Mouse (Mus musculus) liver, postnatal 0 days (tissue): ENCODE data around the gene Pepd. TPM values are rescaled to one million over a fixed set of nuclear protein-coding genes. Genes with fewer than 3 reads are reported as not detected.

Experiments
- ATAC-seq: fragments of 200-750 bp; cut with Nextera tagmentation; 2 replicates; pipeline ENCODE4 v1.8.0; 2017; ENCODE audit warnings: mild to moderate bottlenecking, moderate library complexity
- DNase-seq: peaks from one replicate; pipeline ENCODE4 v3.0.0-alpha.2; 2016
- H3K27ac ChIP-seq: fragments of 300-500 bp; sonication (generic); 2 replicates; pipeline ENCODE4 v1.5.1; 2014; ENCODE audit warnings: antibody characterized with exemption, moderate library complexity, mild to moderate bottlenecking, low read depth
- H3K27me3 ChIP-seq: fragments of 300-500 bp; sonication (generic); 2 replicates; pipeline ENCODE4 v1.6.1; 2014; ENCODE audit warnings: low read length, control low read depth, mixed read lengths; ENCODE audit not compliant: insufficient read depth
- H3K36me3 ChIP-seq: fragments of 300-500 bp; sonication (generic); replicated peaks from 2 replicates; pipeline ENCODE4 v1.6.1; 2014; ENCODE audit warnings: mild to moderate bottlenecking, control low read depth, low read length, moderate library complexity, mixed read lengths; ENCODE audit not compliant: insufficient read depth
- H3K4me1 ChIP-seq: fragments of 300-500 bp; sonication (generic); 2 replicates; pipeline ENCODE4 v1.6.1; 2014; ENCODE audit warnings: antibody characterized with exemption, mild to moderate bottlenecking, control low read depth; ENCODE audit not compliant: insufficient read depth
- H3K4me2 ChIP-seq: fragments of 300-500 bp; sonication (generic); 2 replicates; pipeline ENCODE4 v1.6.1; 2014; ENCODE audit warnings: low read depth, mild to moderate bottlenecking, low read length, moderate library complexity, mixed read lengths
- H3K4me3 ChIP-seq: fragments of 300-500 bp; sonication (generic); 2 replicates; pipeline ENCODE4 v1.5.1; 2014; ENCODE audit warnings: low read depth, low read length
- H3K9ac ChIP-seq: fragments of 300-500 bp; sonication (generic); replicated peaks from 2 replicates; pipeline ENCODE4 v1.6.1; 2014; ENCODE audit warnings: mild to moderate bottlenecking, moderate library complexity
- H3K9me3 ChIP-seq: fragments of 300-500 bp; sonication (generic); 2 replicates; pipeline ENCODE4 v1.6.1; 2016; ENCODE audit warnings: mild to moderate bottlenecking, control low read depth, low read length, mixed read lengths
- CTCF ChIP-seq: sonication (generic); IDR thresholded peaks from 2 replicates; pipeline ENCODE4 v1.5.1; 2016; ENCODE audit warnings: antibody characterized with exemption, low read depth
- EP300 ChIP-seq: IDR thresholded peaks from 2 replicates; pipeline ENCODE4 v1.6.1; 2016; ENCODE audit warnings: antibody characterized with exemption, low read depth, mild to moderate bottlenecking
- WGBS: fragments of 180-500 bp; shearing (Covaris S2); extraction: QIAGEN DNeasy Blood & Tissue Kit; methylation state at CpG from one replicate; pipeline ENCODE4 v1.1.7; 2014; ENCODE audit not compliant: insufficient replicate concordance; 5-methylcytosine and 5-hydroxymethylcytosine counted together
- polyA plus RNA-seq: library from polyadenylated mRNA; unstranded; fragments of >200 nt; fragmentation: Nextera tagmentation; extraction: Ambion mirVana; gene quantifications from 2 replicates; pipeline ENCODE4 v1.2.1, GENCODE M21; 2015

The Pepd gene
- 27.5 and 30.2 TPM in 2 replicates for polyA plus RNA-seq

DNA sequence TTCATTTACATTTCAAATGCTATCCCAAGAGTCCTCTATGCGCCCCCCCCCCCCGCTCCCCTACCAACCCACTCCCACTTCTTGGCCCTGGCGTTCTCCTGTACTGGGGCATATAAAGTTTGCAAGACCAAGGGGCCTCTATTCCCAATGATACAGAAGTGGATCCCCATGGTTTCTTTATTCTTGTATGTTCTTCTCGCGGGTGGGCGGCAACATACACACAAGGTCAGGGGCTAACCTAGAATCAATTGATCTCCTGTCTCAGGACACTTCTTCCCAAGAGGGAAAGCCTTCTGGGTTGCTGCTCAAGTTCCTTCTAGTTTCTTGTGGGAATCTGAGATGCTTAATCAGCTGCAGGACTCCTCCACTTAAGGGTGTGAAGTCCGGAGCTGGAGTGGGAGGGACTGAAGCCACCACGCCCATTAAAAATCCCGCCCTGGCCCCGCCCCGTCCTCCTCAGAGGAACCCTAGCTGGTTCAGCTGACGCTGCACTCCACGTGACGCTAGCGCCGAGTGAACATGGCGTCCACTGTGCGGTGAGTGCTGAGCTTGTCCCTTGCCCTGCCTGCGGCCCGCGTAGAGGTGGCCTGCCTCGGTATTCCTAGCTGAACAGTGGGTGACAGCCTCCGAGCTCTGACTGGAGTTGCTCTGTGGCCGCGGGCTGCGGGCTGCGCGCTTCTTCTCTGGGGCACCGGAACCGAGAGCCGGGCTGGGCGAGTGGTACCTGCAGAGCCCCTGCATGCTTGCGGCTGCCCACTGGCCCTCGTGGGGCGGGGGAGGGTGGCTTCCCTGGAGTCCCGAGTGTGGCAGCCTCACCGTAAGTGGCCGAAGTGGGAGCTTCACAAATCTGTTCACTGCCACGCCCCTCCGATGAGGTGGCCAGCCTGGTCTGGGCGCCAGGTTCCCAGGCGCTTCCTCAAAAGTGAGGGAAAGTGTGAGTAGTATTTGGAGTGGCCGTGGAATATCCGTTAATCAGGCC lies at the start of gene Pepd:
Gene Pepd, plus strand, starts transcription at position 461 of the 979 bp plus-strand sequence.
- Histone ChIP-seq H3K36me3 (no peaks in the 10 kb centered on the region), H3K27ac (0 out of 2 replicates have a peak within 1 kb of the TSS, but pooled peaks have one; percentile 16), H3K27me3 (no peaks in the 10 kb centered on the region), H3K9ac (peak within 1 kb of the TSS; percentile 76), H3K4me2 (peak within 1 kb of the TSS; percentile 97), H3K4me3 (peak within 1 kb of the TSS; percentile 83), H3K4me1 (peaks cover 11% of the 10 kb centered on the region), H3K9me3 (no peaks in the 10 kb centered on the region)
- ATAC-seq (peak; percentile 99), DNase-seq (peak; percentile 92)
- 9% methylated on average over 44 of the region's 44 CpGs for WGBS
- TF ChIP-seq EP300 (no peak), CTCF (no peak)

DNA sequence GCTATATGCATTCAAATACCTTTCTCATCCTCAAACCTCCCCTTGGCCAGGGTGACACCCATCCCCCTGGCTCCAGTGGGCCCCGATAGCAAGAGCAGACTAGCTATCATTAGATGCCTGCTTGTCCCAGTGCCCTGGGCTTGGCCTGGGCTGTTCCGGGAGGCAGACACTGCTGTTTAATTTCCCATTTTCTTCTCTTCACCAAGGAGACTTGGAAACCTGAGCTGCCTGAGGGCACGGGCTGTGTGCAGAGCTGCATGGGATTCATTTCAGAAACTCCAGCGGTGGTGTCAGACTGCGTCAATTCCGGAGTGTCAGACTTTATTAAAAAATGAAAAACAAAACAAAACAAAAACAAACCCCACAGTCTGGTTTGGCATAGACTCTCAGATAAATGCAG lies 44.9 kb upstream of the Pepd start:
- Histone ChIP-seq H3K27ac (no peak overlapping the region), H3K27me3 (no peaks in the 10 kb centered on the region), H3K9ac (no peak overlapping the region), H3K4me1 (no peaks in the 10 kb centered on the region), H3K4me3 (no peak overlapping the region), H3K36me3 (no peaks in the 10 kb centered on the region), H3K9me3 (no peaks in the 10 kb centered on the region), H3K4me2 (no peak overlapping the region)
- no peak for TF ChIP-seq EP300
- TF ChIP-seq CTCF: no peak
- no peak for DNase-seq
- WGBS: 79% methylated on average over 6 of the region's 6 CpGs
- ATAC-seq: no peak

DNA sequence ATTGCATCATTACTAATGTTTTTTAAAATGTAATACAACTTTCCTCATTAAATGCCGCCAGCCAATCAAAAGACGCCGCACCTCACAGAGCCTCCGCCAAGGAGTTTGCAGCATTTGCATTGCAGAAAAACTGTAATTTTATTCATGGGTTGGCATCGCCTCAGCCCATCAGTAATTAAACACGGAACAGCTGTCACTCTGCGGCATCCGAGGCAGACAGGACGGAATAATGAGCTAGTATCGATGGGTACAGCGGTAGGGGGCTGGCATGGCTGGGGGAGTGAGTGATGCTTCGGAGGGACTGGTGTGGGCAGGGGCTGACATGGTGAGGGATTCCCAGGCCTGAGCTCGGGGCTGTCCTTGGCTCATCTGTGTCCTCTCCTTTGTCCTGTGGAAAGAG lies 42.5 kb upstream of the Pepd start:
- Histone ChIP-seq H3K4me1 (no peaks in the 10 kb centered on the region), H3K27ac (no peak overlapping the region), H3K9ac (no peak overlapping the region), H3K27me3 (no peaks in the 10 kb centered on the region), H3K9me3 (no peaks in the 10 kb centered on the region), H3K4me3 (no peak overlapping the region), H3K4me2 (no peak overlapping the region), H3K36me3 (no peaks in the 10 kb centered on the region)
- WGBS: 81% methylated on average over 13 of the region's 13 CpGs
- ATAC-seq: no peak
- TF ChIP-seq CTCF (no peak), EP300 (no peak)
- no peak for DNase-seq

DNA sequence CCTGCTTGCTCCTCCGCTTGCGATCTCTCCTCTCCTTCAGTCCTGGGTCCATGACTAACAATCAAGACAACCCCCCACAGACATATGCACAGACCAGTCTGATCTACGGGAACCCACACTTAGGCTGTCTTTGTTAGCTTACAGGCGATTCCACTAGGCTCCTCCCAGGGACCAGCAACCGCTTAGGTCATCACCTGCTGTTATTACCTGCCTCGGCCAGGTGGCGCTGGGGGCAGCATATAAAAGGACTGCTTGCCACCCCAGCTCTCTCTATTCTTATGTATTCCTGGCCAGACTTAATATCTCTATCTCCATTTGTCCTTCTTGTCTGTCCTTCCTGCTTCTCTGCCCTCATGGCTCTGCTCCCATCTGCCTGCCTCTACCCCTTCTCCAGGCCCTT lies 35.4 kb upstream of the Pepd start:
- DNase-seq: peak; percentile 17
- 52% methylated on average over 7 of the region's 7 CpGs for WGBS
- ATAC-seq: no peak

DNA sequence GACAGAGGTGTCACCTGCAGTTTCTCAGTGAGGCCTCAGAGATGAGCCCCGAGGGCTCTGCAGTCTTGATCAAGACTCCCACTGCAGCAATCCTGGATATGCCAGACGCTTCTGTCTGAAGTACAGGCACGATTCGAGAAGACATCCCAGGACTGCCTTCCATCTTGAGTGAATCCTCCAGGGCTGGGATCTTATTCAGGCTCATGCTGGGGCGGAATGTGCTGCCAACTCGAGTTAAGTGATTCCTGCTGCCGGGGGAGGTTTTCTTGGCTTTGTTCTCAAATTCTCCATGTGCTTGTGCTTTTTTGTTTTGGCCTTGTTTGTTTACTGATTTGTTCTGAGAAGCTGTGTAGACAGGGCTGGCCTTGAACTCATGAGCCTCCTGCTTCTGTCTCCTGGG lies 34.4 kb upstream of the Pepd start:
- 77% methylated on average over 7 of the region's 7 CpGs for WGBS
- DNase-seq (no peak), ATAC-seq (no peak)
- no peaks in the 10 kb centered on the region for H3K36me3 ChIP-seq
- no peak overlapping the region for H3K27ac ChIP-seq
- no peaks in the 10 kb centered on the region for H3K27me3 ChIP-seq
- no peaks in the 10 kb centered on the region for H3K9me3 ChIP-seq
- no peak overlapping the region for H3K9ac ChIP-seq
- H3K4me1 ChIP-seq: no peaks in the 10 kb centered on the region
- H3K4me3 ChIP-seq: no peak overlapping the region
- TF ChIP-seq CTCF (no peak), EP300 (no peak)
- no peak overlapping the region for H3K4me2 ChIP-seq

More for the DNA sequence above, 35.4 kb upstream of the Pepd start:
- Histone ChIP-seq H3K27ac (no peak overlapping the region), H3K4me2 (no peak overlapping the region), H3K36me3 (no peaks in the 10 kb centered on the region), H3K27me3 (no peaks in the 10 kb centered on the region), H3K9ac (no peak overlapping the region), H3K4me1 (no peaks in the 10 kb centered on the region), H3K4me3 (no peak overlapping the region), H3K9me3 (no peaks in the 10 kb centered on the region)
- TF ChIP-seq CTCF (peak; percentile 40; the same call in 1 of the 2 replicates), EP300 (no peak)

DNA sequence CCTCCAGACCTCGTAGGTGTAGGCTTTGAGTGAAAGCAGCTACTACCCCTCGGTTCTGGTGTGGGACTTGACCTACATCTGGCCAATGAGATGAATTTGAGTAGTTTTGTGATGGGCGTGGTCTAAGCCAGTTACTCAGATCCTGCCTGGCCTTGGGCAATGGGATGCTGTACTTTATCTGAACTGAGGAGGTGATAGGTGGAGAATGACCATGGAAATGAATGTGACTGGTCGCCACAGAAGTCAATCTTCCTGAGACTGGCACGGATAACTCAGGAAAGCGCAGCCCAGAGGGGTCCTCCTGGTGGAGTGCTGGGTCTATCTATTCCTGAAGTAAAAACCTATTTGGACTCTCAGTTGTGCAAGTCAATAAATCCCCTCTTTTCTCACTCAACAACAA lies 23.7 kb upstream of the Pepd start:
- no peak overlapping the region for H3K4me3 ChIP-seq
- H3K27ac ChIP-seq: no peak overlapping the region
- WGBS: 65% methylated on average over 6 of the region's 6 CpGs
- no peaks in the 10 kb centered on the region for H3K4me1 ChIP-seq
- H3K9ac ChIP-seq: no peak overlapping the region
- TF ChIP-seq EP300 (no peak), CTCF (no peak)
- H3K9me3 ChIP-seq: no peaks in the 10 kb centered on the region
- ATAC-seq: no peak
- H3K27me3 ChIP-seq: no peaks in the 10 kb centered on the region
- no peak overlapping the region for H3K4me2 ChIP-seq
- DNase-seq: no peak
- H3K36me3 ChIP-seq: no peaks in the 10 kb centered on the region
